Mouse (Mus musculus) limb, embryonic 14.5 days (tissue): ENCODE results near the gene Samd1. TPM values are rescaled to one million over a fixed set of nuclear protein-coding genes. Genes with fewer than 3 reads are reported as not detected.
A peak's percentile ranks its signal among the peaks of the same experiment; 100 is the strongest.

Experiments
- ATAC-seq: fragments of 200-750 bp; cut with Nextera tagmentation; 2 replicates; pipeline ENCODE4 v1.8.0; 2017; ENCODE audit warnings: low read depth, moderate number of reproducible peaks, moderate TSS enrichment; ENCODE audit not compliant: low FRiP score
- DNase-seq: peaks from one replicate; pipeline ENCODE4 v3.0.0-alpha.2; 2015; ENCODE audit warnings: low spot score
- H3K27ac ChIP-seq: fragments of 300-500 bp; sonication (generic); replicated peaks from 2 replicates; pipeline ENCODE4 v1.5.1; 2014; ENCODE audit warnings: low read depth, mild to moderate bottlenecking, low read length, moderate library complexity, mixed read lengths
- H3K27me3 ChIP-seq: fragments of 300-500 bp; sonication (generic); 2 replicates; pipeline ENCODE4 v1.6.1; 2014; ENCODE audit warnings: low read length, mixed read lengths; ENCODE audit not compliant: control insufficient read depth, insufficient read depth
- H3K36me3 ChIP-seq: fragments of 300-500 bp; sonication (generic); 2 replicates; pipeline ENCODE4 v1.6.1; 2014; ENCODE audit warnings: mild to moderate bottlenecking, low read length, moderate library complexity, mixed read lengths; ENCODE audit not compliant: control insufficient read depth, insufficient read depth
- H3K4me1 ChIP-seq: fragments of 300-500 bp; sonication (generic); 2 replicates; pipeline ENCODE4 v1.6.1; 2014; ENCODE audit warnings: antibody characterized with exemption, low read length, mixed read lengths; ENCODE audit not compliant: control insufficient read depth, insufficient read depth
- H3K4me2 ChIP-seq: fragments of 300-500 bp; sonication (generic); replicated peaks from 2 replicates; pipeline ENCODE4 v1.6.1; 2014; ENCODE audit warnings: low read depth, mild to moderate bottlenecking, low read length, moderate library complexity; ENCODE audit not compliant: severe bottlenecking
- H3K4me3 ChIP-seq: fragments of 300-500 bp; sonication (generic); replicated peaks from 2 replicates; pipeline ENCODE4 v1.5.1; 2014; ENCODE audit warnings: low read length
- H3K9ac ChIP-seq: fragments of 300-500 bp; sonication (generic); 2 replicates; pipeline ENCODE4 v1.6.1; 2014; ENCODE audit warnings: mild to moderate bottlenecking, low read depth, low read length, moderate library complexity; ENCODE audit not compliant: severe bottlenecking
- H3K9me3 ChIP-seq: fragments of 300-500 bp; sonication (generic); 2 replicates; pipeline ENCODE4 v1.6.1; 2016; ENCODE audit warnings: low read length; ENCODE audit not compliant: control insufficient read depth
- POLR2A ChIP-seq: fragments of 200-500 bp; IDR thresholded peaks from 2 replicates; pipeline ENCODE4 v1.8.0; 2012; ENCODE audit warnings: inconsistent platforms, mild to moderate bottlenecking, moderate library complexity, borderline replicate concordance; ENCODE audit not compliant: insufficient read depth, insufficient read length; ENCODE audit errors: extremely low read depth
- WGBS: fragments of 180-500 bp; shearing (Covaris S2); extraction: QIAGEN DNeasy Blood & Tissue Kit; methylation state at CpG from one replicate; pipeline ENCODE4 v1.1.7; 2014; 5-methylcytosine and 5-hydroxymethylcytosine counted together
- polyA plus RNA-seq, 2 experiments: library from polyadenylated mRNA; depleted of rRNA in 1 of 2; stranded (reverse) in 1 of 2; unstranded in 1 of 2; fragments of >200 nt; fragmentation: Nextera tagmentation in 1 of 2; extraction: Ambion mirVana in 1 of 2; gene quantifications; 2 replicates each; pipeline versions ENCODE4 v1.2.1 to v1.2.3; 2012 to 2014

Gene Samd1
- polyA plus RNA-seq, 2 experiments: 17.4 to 99.8 TPM

DNA sequence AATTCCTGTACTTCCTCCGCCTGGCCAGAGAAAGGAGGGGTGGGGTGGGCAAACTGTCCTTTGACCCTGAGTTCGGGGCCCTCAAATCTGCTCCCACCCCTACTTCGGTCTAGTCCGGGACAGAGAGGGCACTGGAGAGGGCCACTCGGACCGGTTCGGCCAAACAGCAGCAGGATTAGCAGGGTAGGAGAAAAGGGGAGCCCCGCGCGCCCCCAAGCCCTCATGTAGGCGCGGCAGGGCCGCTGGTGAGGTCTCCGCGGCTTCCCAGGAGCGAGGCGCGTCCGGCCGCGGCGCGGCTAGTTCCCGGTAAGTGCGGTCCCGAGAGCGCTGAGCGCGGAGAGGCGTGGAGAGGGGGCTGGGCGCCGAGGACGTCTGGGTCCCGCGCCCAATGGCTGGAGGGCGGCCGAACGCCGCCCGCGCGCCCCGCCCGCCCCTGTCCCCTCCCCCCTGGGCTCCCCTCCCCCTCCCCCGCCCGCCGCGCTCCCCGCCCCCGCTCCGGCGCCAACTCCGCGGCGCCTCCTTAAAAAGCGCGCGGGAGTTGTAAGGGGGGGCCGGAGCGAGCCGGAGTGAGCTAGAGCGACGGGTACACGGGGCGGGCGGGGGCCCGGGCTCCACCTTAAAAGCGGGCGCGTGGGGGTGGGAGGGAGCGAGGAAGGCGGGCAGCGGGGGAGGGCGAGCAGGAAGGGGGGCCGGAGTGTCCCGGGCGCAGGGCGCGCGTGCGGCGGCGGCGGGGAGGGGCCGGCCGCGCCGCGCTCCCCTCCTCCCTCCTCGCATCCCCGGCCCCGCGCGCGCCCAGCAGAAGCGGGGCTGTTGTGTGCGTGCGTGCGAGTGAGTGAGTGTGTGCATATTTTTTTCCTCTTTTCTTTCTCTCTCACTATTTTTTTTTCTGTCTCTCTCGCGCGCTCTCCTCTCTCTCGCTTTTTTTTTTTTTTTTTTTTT is 636 bp upstream of the Samd1 start:
- Histone ChIP-seq H3K9me3 (no peaks in the 10 kb centered on the region), H3K27me3 (no peaks in the 10 kb centered on the region), H3K4me3 (peak overlapping the region; percentile 83), H3K9ac (peak overlapping the region; percentile 87), H3K4me2 (peak overlapping the region; percentile 86), H3K4me1 (peaks cover 18% of the 10 kb centered on the region), H3K36me3 (peaks cover 49% of the 10 kb centered on the region), H3K27ac (peak overlapping the region; percentile 97)
- DNase-seq (peak; percentile 92), ATAC-seq (peak; percentile 85)
- WGBS: under 1% methylated on average over 22 of the region's 103 CpGs
- TF ChIP-seq POLR2A: 0 out of 2 replicates have a peak, but pooled peaks have one; percentile 34

DNA sequence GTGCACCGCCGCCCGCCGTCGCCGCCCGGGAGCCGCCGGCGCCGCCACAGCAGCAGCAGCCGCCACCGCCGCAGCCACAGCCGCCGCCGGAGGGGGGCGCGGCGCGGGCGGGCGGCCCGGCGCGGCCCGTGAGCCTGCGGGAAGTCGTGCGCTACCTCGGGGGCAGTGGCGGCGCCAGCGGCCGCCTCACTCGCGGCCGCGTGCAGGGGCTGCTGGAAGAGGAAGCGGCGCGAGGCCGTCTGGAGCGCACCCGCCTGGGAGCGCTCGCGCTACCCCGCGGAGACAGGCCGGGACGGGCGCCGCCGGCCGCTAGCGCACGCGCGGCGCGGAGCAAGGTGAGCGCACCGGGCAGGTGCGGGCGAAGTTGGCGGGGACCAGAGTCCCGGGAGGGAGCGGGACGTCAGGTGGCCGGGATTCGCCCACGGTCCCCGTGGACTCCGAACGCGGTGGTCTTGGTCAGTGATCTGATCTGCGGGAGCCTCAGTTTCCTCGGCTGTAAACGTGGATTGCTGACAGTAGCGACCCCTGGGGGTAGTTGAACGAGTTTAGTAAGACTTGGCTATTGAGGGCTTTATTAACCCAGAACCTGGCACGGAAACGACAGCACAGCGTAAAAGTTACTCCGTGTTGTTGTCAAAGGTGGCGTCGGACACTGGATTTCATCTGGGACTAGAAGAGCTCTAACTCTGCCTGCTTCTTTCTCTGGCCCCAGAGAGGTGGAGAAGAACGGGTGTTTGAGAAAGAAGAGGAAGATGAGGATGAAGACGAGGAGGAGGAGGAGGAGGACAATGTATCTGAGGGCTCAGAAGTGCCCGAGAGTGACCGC is 972 bp downstream of the Samd1 start:
- Histone ChIP-seq H3K4me1 (peaks cover 18% of the 10 kb centered on the region), H3K4me3 (peak overlapping the region; percentile 80), H3K9me3 (no peaks in the 10 kb centered on the region), H3K4me2 (peak overlapping the region; percentile 79), H3K36me3 (peaks cover 41% of the 10 kb centered on the region), H3K27me3 (no peaks in the 10 kb centered on the region), H3K27ac (peak overlapping the region; percentile 77), H3K9ac (peak overlapping the region; percentile 70)
- ATAC-seq (no peak), DNase-seq (peak; percentile 78)
- TF ChIP-seq POLR2A: no peak
- WGBS: 1% methylated on average over 45 of the region's 92 CpGs

DNA sequence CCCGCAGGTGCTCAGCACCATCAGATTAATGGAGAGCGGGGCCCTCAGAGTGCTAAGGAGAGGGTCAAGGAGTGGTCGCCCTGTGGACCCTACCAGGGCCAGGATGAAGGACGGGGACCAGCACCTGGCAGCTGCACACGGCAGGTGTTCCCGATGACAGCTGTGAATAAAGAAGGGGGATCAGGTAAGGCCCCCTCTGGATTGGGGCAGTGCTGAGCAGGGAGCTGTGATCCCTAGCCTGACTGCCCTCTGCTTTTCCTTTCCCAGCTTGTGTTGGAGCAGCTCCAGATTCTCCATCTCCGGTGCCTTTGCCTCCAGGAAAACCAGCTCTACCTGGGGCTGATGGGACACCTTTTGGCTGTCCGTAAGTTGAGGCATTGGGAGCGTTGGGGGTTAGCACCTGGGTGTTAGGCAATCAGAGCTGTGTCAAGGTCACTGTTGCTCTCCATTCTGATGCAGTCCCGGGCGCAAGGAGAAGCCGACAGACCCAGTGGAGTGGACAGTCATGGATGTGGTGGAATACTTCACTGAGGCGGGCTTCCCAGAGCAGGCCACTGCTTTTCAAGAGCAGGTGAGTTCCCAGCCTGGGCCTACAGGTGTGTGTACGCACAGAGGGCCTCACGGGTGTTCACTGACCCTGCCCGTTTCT is 1.7 kb downstream of the Samd1 start:
- no peak for TF ChIP-seq POLR2A
- DNase-seq: no peak
- no peak for ATAC-seq
- 59% methylated on average over 16 of the region's 16 CpGs for WGBS
- Histone ChIP-seq H3K36me3 (peaks cover 34% of the 10 kb centered on the region), H3K9me3 (no peaks in the 10 kb centered on the region), H3K4me3 (peak overlapping the region; percentile 80), H3K27ac (no peak overlapping the region), H3K27me3 (no peaks in the 10 kb centered on the region), H3K4me2 (peak overlapping the region; percentile 79), H3K9ac (peak overlapping the region; percentile 70), H3K4me1 (peaks cover 24% of the 10 kb centered on the region)

DNA sequence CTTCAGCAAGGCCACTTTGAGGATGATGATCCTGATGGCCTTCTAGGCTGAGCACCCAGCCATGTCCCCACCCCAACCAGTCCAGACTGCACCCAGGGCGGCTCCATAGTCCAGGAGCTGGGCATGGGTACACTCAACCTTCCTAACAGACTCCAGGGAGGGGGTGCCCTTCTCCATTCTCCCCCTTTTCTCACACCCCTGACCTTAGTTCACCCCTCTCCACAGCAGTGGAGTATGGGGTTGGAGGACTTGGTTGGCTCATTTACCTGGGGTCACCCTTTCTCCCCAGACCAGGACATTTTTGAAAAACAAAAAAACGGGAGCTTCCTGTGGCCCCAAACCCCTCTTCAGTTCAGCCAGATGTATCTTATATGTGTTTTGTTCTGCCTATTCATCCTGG is 2.4 kb downstream of the Samd1 start:
- peaks cover 26% of the 10 kb centered on the region for H3K4me1 ChIP-seq
- 93% methylated on average over 2 of the region's 2 CpGs for WGBS
- no peak overlapping the region for H3K27ac ChIP-seq
- no peaks in the 10 kb centered on the region for H3K27me3 ChIP-seq
- H3K9ac ChIP-seq: no peak overlapping the region
- no peak overlapping the region for H3K4me3 ChIP-seq
- H3K4me2 ChIP-seq: no peak overlapping the region
- no peak for DNase-seq
- no peaks in the 10 kb centered on the region for H3K9me3 ChIP-seq
- peaks cover 28% of the 10 kb centered on the region for H3K36me3 ChIP-seq
- no peak for ATAC-seq
- TF ChIP-seq POLR2A: no peak
